Mouse (Mus musculus): ENCODE measurements around the gene Lag3. TPM values are rescaled to one million over a fixed set of nuclear protein-coding genes. Genes with fewer than 3 reads are reported as not detected.

Lag3 gene
- polyA plus RNA-seq (2015; fragmentation: Nextera tagmentation; extraction: Ambion mirVana), result 5.5 and 6.1 TPM in 2 replicates

DNA sequence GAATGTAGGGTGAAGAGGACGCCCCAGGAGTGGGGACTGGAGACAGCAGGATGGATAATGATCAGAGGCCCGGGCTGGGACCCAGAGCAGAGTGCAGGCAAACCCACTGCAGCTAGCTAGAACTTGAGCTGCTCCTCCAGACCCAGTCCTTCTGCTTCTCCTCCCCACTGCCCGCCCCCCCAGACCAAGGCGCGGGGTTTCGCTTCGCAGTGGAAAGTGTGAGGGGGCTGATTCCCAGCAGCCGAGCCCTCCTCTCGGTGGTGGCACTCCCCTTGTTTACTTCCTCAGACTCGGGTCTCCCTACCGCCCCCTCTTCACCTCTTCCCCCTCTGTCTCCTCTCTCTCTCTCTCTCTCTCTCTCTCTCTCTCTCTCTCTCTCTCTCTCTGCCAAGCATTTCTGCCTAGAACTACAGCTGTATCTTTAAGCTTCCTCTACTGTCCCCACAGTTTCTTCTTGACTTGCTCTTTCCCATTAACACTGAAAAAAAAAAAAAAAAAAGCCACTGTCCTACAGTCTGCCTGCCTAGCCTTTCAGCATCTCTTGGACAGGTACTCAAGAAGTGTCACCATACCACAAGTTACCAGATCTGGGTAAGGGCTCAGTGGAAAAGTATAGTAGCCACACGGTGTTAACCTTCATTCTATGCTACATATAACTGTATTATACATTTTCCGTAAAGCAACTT lies at the start of gene Lag3:
Gene Lag3 (minus strand): TSS at position 173 of the 686 bp plus-strand sequence.
- DNase-seq (ENCODE audit: low spot score), result peak; percentile 56

DNA sequence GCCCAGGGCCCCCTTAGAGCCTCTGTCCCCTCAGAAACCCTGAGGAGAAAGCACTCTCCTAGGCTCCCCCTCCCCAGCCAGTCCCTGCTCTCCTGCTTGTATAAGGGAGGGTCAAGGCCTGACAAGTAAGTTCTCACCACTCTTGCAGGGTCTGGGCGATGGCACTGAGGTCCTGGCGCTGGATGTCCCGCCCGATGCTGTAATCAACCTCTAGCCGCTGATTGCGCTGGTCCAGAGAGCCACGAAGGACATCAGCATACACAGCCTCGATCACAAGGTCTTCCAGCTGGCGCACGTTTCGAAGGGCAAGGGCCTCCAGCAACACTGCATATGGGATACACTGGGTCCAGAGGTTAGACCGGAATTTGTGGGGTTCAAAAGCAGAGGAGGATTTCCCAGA lies 49.5 kb upstream of the Lag3 start:
- no peak for DNase-seq (ENCODE audit: low spot score)

GRCm38 (mm10) chr6:124959960-124960359 lies 48.5 kb upstream of the Lag3 start:
- no peak for DNase-seq (ENCODE audit: low spot score)

GRCm38 (mm10) chr6:124958127-124958526 lies 46.6 kb upstream of the Lag3 start:
- DNase-seq (ENCODE audit: low spot score), result no peak

DNA sequence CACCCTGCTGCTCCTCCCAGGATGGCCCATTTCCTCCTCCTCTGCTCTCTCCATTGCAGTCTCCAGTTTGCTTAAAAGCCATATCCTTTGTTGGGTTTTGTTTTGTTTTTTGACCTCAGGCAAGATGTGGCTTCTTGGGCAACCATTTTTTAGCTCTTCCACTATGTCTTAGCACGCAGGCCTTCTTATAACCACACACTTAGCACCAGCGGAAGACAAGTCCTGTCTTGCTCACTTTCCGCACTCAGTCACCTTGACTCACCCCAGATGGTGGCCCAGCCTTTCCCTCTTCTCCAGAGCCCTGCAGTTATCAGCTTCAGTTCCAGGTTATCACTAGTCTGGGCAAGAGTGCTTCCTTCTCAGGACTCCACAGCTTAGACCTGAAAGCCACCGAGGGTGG lies 43.7 kb upstream of the Lag3 start:
- DNase-seq (ENCODE audit: low spot score), result no peak

GRCm38 (mm10) chr6:124953991-124954715 lies 42.6 kb upstream of the Lag3 start:
- no peak for DNase-seq (ENCODE audit: low spot score)

GRCm38 (mm10) chr6:124943526-124943925 lies 32.0 kb upstream of the Lag3 start:
- no peak for DNase-seq (ENCODE audit: low spot score)

DNA sequence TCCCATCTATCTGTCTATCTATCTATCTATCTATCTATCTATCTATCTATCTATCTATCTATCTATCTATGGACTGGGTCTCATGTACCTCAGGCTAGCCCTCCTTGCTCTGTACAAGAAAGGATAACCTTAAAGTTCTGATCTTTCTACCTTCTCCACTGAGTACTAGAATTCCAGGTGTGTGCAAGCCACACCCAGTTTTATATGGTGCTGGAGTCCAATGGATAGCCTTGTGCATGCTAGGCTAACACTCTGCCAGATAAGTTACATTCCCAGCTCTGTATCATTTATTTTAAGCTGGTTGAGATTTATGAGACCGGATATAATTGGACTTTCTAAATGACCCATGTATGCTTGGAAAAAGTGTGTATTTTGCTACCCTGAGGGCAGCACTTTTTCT lies 30.2 kb upstream of the Lag3 start:
- no peak for DNase-seq (ENCODE audit: low spot score)

- no peak for DNase-seq (ENCODE audit: low spot score)
Observed at GRCm38 (mm10) chr6:124938554-124938953, 27.0 kb upstream of the Lag3 start.

DNA sequence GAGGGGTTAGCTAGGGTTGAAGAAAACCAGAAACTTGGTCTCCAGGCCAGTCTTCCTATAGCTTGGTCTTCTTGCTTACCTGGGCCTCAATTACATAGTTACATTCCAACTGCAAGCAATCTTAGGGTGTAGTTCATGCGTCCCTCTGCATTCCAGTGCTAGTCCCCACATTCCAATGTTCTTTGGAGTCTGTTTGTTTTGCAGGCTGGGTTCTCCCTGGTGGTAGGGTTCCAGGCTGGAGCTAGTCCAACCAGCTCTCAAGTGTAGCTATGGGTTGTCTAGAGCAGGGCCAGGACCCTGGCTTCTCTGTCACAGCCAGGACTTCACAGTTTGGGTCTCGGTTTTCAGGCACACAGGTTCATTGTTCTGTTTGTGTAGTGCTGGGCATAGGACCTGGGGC lies 26.0 kb upstream of the Lag3 start:
- DNase-seq (ENCODE audit: low spot score), result no peak

DNA sequence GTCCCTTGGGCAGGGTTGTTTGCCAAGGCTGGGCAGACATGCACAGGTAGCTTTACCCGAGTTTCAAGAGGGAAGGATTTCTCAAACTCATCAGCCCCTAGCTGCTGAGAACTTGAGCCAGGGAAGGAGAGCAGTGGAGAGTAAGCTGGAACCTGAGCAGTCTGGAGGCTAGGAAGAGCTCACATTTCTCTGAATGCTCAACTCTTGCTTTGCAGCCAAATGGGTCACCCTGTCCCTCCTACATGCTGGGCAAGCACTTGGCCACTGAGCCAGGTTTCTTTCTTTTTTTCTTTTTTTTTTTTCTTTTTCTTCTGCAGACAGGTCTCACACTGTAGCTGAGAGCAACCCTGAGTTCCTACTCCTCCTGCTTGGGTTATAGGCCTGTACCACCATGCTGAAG lies 25.2 kb upstream of the Lag3 start:
- DNase-seq (ENCODE audit: low spot score), result no peak

DNA sequence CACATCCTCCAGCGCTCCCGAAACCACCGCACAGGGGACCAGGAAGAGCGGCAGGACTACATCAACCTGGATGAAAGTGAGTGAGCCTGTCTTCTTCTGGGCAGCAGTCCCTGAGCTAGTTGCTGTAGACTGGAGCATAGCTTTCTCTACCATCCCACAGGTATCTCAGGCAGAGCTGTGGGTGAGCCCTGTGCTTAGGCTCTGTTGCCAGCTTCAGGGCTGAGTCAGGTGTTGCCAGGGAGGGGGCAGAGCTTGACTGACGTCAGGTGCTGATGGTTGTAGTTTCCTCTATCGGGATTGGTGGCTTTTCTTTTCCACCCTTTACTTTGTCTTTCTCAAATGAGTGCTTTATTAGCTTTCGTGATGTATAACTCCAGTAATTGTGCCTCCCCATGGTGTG lies 23.2 kb upstream of the Lag3 start:
- DNase-seq (ENCODE audit: low spot score), result no peak

DNA sequence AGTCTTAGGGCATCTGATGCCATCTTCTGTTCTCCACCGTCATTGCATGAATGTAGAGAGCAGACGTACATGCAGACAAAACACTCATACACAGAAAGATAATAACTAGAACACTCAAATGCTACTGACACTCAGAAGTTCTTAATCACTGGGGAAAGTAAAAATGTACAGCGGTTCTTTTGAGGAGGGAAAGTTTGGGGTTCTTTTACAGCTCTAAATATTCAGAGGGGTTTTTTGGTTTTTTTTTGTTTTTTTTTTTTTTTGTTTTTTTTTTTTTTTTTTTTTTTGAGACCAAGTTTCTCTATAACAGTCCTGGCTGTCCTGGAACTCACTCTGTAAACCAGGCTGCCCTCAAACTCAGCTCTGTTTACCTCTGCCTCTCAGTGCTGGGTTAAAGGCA lies 21.6 kb upstream of the Lag3 start:
- no peak for DNase-seq (ENCODE audit: low spot score)

GRCm38 (mm10) chr6:124932314-124932695 lies 20.8 kb upstream of the Lag3 start:
- DNase-seq (ENCODE audit: low spot score), result no peak

DNA sequence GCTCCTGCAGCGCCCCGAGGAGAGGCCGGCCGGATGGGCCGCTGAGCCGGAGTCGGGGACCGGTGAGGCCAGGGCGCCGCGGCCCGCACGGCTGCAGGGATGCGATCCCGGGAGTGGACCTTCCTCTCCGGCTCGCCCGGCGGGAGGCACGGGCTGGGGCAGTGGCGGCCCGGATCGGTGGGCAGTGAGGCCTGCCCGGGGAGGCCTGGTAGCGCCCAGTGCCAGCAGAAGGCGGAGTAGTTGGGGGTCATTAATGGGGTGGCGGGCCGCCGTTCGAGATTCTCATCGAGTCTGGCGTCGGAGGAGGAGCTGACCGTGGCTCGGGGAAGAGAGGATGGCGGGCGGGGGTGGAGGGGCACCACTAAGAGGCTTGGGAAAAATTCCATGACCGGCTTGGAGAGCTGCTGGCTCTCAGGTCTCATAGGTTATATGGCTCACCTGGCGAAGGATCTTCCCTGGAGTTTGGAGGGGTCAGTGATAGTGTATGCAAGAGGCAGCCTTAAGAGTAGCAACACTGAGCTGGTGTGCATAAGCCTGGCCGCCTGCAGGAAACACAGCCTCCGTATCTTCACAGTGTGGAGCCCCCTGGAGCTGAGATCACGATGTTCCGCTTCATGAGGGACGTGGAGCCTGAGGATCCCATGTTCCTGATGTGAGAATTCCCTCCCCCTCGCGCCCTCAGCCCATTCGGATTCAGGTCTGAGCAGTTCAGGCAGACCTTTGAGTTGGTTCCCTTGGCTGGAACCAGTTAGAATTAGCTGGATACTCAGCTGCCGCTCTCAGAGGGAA lies 20.2 kb upstream of the Lag3 start:
- peak; percentile 64 for DNase-seq (ENCODE audit: low spot score)

- DNase-seq (ENCODE audit: low spot score), result peak; percentile 99
Observed at GRCm38 (mm10) chr6:124930754-124931524, 19.4 kb upstream of the Lag3 start, which contains the start of gene Mlf2. Mlf2 (plus strand) TSS chr6:124931386.

GRCm38 (mm10) chr6:124930231-124930630 lies 18.7 kb upstream of the Lag3 start:
- no peak for DNase-seq (ENCODE audit: low spot score)

DNA sequence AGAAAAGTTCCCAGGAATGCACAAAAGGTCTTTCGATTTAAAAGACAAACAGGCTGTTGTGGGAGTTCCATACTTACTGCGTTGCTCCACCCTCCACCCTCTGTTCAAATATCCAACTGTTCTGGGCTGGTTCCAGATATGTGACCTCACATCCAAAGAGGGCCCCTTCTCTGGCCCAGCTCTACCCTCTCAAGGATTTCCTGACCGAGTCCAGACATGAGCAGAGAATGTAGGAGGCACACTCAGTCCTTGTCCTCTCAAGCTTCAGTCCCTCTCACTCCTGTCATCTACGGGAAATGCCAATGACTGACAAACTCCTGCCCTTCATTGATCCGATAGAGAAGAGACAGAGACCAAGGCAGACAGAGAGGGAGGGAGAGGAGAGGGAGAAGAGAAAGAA lies 14.4 kb upstream of the Lag3 start:
- no peak for DNase-seq (ENCODE audit: low spot score)

DNA sequence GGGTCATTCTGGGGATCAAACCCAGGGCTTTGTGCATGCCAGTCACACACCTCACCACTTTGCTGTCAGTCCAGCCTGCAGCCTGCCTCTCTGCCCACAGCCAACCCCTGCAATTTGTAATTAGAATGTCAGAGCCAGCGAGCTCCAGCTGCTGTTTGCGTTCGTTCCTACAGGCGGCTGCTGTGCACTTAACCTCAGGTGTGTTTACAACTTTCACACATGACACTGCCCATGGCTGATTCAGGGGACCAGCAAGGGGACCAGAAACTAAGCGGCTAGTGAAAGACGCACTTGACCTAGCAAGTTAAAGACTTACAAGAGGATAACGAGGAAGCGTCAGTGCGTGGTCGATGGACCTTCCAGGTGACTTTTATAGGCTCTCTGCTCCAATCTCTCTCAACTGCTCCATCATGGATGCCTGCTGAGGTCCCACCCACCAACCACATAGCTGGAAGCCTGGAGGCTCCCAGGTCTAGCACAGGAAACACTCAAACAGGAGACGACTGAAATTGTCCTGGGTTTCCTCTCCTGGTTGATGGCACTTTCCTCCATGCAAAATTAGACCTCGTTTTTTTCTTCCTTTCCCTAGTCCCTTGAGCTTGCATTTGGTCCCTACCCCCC lies 13.8 kb upstream of the Lag3 start:
- DNase-seq (ENCODE audit: low spot score), result no peak

GRCm38 (mm10) chr6:124921539-124921938 lies 10.0 kb upstream of the Lag3 start:
- no peak for DNase-seq (ENCODE audit: low spot score)
